12 mouse cellular contexts compared by ENCODE assay signal in genomic region chr14:32827994-32828650, GRCm38 (mm10). TPM values are rescaled to one million over a fixed set of nuclear protein-coding genes. Genes with fewer than 3 reads are reported as not detected.
A peak's percentile ranks its signal among the peaks of the same experiment; 100 is the strongest.
DNase-seq lines count a peak whose midpoint lies in the region; ATAC-seq and TF ChIP-seq lines count a peak whose summit lies in the region.
"Had no signal": no experiment of that assay in that cellular context is flagged by ENCODE, and none has a peak within 500 bp of the region (broad histone marks: within the 10 kb centered on the region; RNA-seq: fewer than 3 reads in every experiment).

No protein-coding gene starts in this region.

- no peaks in the 10 kb centered on the region for H3K36me3 ChIP-seq in intestine, postnatal 0 days (ENCODE audit: control insufficient read depth, insufficient read depth)
- H3K36me3 ChIP-seq: liver, embryonic 13.5 days had no signal

- H3K27me3 ChIP-seq in intestine, postnatal 0 days (replicated peaks; ENCODE audit: control insufficient read depth, insufficient read depth, low read length): no peaks in the 10 kb centered on the region
- H3K27me3 ChIP-seq: liver, embryonic 13.5 days had no signal

- peak; percentile 25; the same call in 1 of the 2 replicates for TF ChIP-seq CTCF in intestine, postnatal 0 days (IDR thresholded peaks at IDR 0.05; ENCODE audit: low read depth)

- 43% methylated on average over 6 of the region's 6 CpGs for WGBS in intestine, postnatal 0 days

- no peak overlapping the region for H3K4me3 ChIP-seq in intestine, postnatal 0 days (ENCODE audit: low read depth, low read length)
- H3K4me3 ChIP-seq: liver, embryonic 13.5 days had no signal

- no peak overlapping the region for H3K4me2 ChIP-seq in intestine, postnatal 0 days (replicated peaks; ENCODE audit: low read depth)
- H3K4me2 ChIP-seq: liver, embryonic 13.5 days had no signal

- DNase-seq in kidney, adult 18-20 months: peak; percentile 15
- no peak for DNase-seq in kidney, adult 11 months
- peak; percentile 33 for DNase-seq in gastrocnemius, postnatal 10 days
- peak; percentile 45 for DNase-seq in lung, postnatal 14 days
- DNase-seq in thymus, postnatal 10 days (ENCODE audit: low spot score in 2 of 2): no peak
- no peak for DNase-seq in retina, postnatal 1 day
- DNase-seq in spleen, postnatal 14 days (ENCODE audit: low spot score in 2 of 2): no peak
- DNase-seq: liver, embryonic 13.5 days had no signal

- H3K9ac ChIP-seq in intestine, postnatal 0 days (ENCODE audit: low read depth, low read length): no peak overlapping the region
- H3K9ac ChIP-seq: liver, embryonic 13.5 days had no signal

- no peaks in the 10 kb centered on the region for H3K9me3 ChIP-seq in intestine, postnatal 0 days (ENCODE audit: control insufficient read depth)
- H3K9me3 ChIP-seq: liver, embryonic 13.5 days had no signal

- H3K4me1 ChIP-seq in intestine, postnatal 0 days (replicated peaks; ENCODE audit: control insufficient read depth, insufficient read depth, low read length): peaks cover 15% of the 10 kb centered on the region; the same call in 1 of the 2 replicates

- ATAC-seq in intestine, postnatal 0 days: no peak

- H3K27ac ChIP-seq in intestine, postnatal 0 days (ENCODE audit: low read depth, low read length): no peak overlapping the region
- H3K27ac ChIP-seq: liver, embryonic 13.5 days had no signal

RNA-seq across cellular contexts. Expression of gene Fam170b, which starts 5.6 kb away (rescaled TPM):
- not detected for total RNA-seq in gastrocnemius, postnatal 10 days (2021)
- not detected in 2 replicates for polyA plus RNA-seq in intestine, postnatal 0 days (2015; fragmentation: Nextera tagmentation; extraction: Ambion mirVana)
- polyA plus RNA-seq: embryonic facial prominence, embryonic 11.5 days; liver, embryonic 13.5 days; spleen, adult 2 months had no signal

RNA-seq across cellular contexts. Expression of gene Vstm4, which starts 28.4 kb away (rescaled TPM):
- 10 to 100 TPM; 20.0 to 23.4 TPM for total RNA-seq in gastrocnemius, postnatal 10 days (2021)
- 13.1 and 13.5 TPM in 2 replicates for polyA plus RNA-seq in intestine, postnatal 0 days (2015; fragmentation: Nextera tagmentation; extraction: Ambion mirVana)

RNA-seq across cellular contexts. Expression of gene Tmem273, which starts 42.4 kb away (rescaled TPM):
- under 1 TPM in 1 of 2 experiments, not detected in 1; 0.73 TPM for total RNA-seq in gastrocnemius, postnatal 10 days (2021)
- polyA plus RNA-seq in intestine, postnatal 0 days (2015; fragmentation: Nextera tagmentation; extraction: Ambion mirVana): 0.98 and 1.2 TPM in 2 replicates
- total RNA-seq: ES-E14 had no signal

Comparison
In these comparisons a context has a peak if more than half of its experiments do, and no peak if none do; other contexts are left out.
1. DNase-seq: peak in kidney, adult 18-20 months (single experiment), gastrocnemius, postnatal 10 days (single experiment) and lung, postnatal 14 days (single experiment); none in kidney, adult 11 months (single experiment), thymus, postnatal 10 days (0 of 2), retina, postnatal 1 day (single experiment) and spleen, postnatal 14 days (0 of 2).